Mouse (Mus musculus): ENCODE measurements around the gene Ppp1r8. TPM values are rescaled to one million over a fixed set of nuclear protein-coding genes. Genes with fewer than 3 reads are reported as not detected.
"Not testable (repeated sequence)": the region's sequence is repeated elsewhere in the genome, so short reads cannot be mapped to it uniquely, and the experiment has no call there.

Ppp1r8 gene
- polyA plus RNA-seq, 1 experiment from 2014 or later = 56.8 TPM

DNA sequence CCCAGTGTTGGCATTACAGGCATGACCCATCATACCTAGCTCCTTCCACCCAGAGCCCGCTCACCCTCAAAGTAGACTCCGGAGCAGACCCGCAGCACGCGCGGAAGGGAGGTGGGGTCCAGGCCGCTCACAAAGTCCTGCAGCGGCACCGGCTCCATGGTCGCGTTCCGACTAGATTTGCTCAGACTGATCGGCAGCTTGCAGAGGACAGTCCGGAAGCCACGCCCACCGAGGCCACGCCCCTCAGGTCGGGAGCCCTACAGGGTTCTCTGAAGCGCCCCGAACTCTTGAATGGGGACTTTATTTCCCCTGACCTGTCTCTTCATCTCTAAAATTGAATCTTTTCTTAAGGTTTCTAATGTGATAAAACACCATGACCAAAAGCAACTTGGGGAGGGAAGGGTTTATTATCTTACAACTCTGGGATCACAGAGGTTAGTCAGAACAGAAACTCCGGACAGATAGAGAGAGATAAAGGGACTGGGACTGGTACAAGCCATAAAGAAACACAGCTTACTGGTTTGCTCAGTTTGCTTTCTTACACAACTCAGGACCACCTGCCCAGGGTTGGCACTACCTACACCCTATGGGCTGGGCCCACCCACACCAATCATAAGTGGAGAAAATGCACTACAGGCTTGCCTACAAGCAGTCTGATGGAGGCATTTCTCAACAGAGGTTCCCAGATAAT is 46.6 kb downstream of the Ppp1r8 start, which contains the start of gene Themis2:
Themis2 (minus strand) TSS at position 192 of the 691 bp plus-strand sequence.
- no peak for ATAC-seq (ENCODE audit: low FRiP score, low TSS enrichment)
- WGBS = 2% methylated on average over 21 of the region's 21 CpGs
- peak within 1 kb of the TSS; percentile 47 for H3K4me2 ChIP-seq (ENCODE audit: low read length)
- H3K27me3 ChIP-seq (ENCODE audit: control insufficient read depth, insufficient read depth, low read length) = peaks cover 5% of the 10 kb centered on the region; the same call in 1 of the 2 replicates
- no peak within 1 kb of the TSS for H3K27ac ChIP-seq (replicated peaks; ENCODE audit: low read depth, low read length)
- DNase-seq = peak; percentile 55
- no peak within 1 kb of the TSS; the same call in 1 of the 2 replicates for H3K4me3 ChIP-seq (replicated peaks; ENCODE audit: low read depth, low read length)
- no peaks in the 10 kb centered on the region for H3K9me3 ChIP-seq (ENCODE audit: control insufficient read depth, low read length)
- no peaks in the 10 kb centered on the region for H3K36me3 ChIP-seq (ENCODE audit: control insufficient read depth, insufficient read depth, low read length)
- no peaks in the 10 kb centered on the region for H3K4me1 ChIP-seq (ENCODE audit: control insufficient read depth, insufficient read depth, low read length)
- no peak within 1 kb of the TSS for H3K9ac ChIP-seq (replicated peaks; ENCODE audit: low read length)

GRCm38 (mm10) chr4:132795171-132795570 is 47.8 kb downstream of the Ppp1r8 start:
- H3K27ac ChIP-seq (replicated peaks; ENCODE audit: low read depth, low read length) = no peak overlapping the region
- H3K4me1 ChIP-seq (ENCODE audit: control insufficient read depth, insufficient read depth, low read length) = no peaks in the 10 kb centered on the region
- whole genome bisulfite sequencing = 69% methylated on average over 7 of the region's 7 CpGs
- no peak overlapping the region for H3K4me3 ChIP-seq (replicated peaks; ENCODE audit: low read depth, low read length)
- no peak for DNase-seq
- no peak for ATAC-seq (ENCODE audit: low FRiP score, low TSS enrichment)
- H3K27me3 ChIP-seq (ENCODE audit: control insufficient read depth, insufficient read depth, low read length) = peaks cover 5% of the 10 kb centered on the region; the same call in 1 of the 2 replicates
- H3K4me2 ChIP-seq (ENCODE audit: low read length) = no peak overlapping the region
- H3K9me3 ChIP-seq (ENCODE audit: control insufficient read depth, low read length) = no peaks in the 10 kb centered on the region
- no peaks in the 10 kb centered on the region for H3K36me3 ChIP-seq (ENCODE audit: control insufficient read depth, insufficient read depth, low read length)
- no peak overlapping the region for H3K9ac ChIP-seq (replicated peaks; ENCODE audit: low read length)

DNA sequence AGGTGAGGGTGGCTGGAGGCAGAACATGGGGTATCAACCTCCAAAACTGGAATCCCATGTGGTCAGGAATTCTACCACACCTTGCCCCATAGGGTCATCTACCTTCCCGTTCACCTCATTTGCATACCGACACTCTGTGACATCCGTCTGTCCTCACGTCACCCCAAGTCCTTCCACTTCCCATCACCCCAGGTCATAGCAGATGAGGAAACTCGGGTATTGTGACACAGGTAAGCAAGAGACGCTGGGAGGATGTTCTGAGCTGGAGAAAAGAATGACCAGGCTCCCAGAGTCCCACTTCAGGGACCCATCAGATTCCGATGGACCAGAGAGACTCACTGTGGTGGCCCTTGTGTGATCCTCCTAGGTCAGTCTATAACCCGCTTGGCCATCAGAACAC is 48.2 kb downstream of the Ppp1r8 start:
- ATAC-seq (ENCODE audit: low FRiP score, low TSS enrichment) = no peak
- no peaks in the 10 kb centered on the region for H3K9me3 ChIP-seq (ENCODE audit: control insufficient read depth, low read length)
- peaks cover 5% of the 10 kb centered on the region; the same call in 1 of the 2 replicates for H3K27me3 ChIP-seq (ENCODE audit: control insufficient read depth, insufficient read depth, low read length)
- H3K9ac ChIP-seq (replicated peaks; ENCODE audit: low read length) = no peak overlapping the region
- WGBS = 80% methylated on average over 8 of the region's 8 CpGs
- no peaks in the 10 kb centered on the region for H3K36me3 ChIP-seq (ENCODE audit: control insufficient read depth, insufficient read depth, low read length)
- H3K27ac ChIP-seq (replicated peaks; ENCODE audit: low read depth, low read length) = no peak overlapping the region
- no peak overlapping the region for H3K4me3 ChIP-seq (replicated peaks; ENCODE audit: low read depth, low read length)
- no peak overlapping the region for H3K4me2 ChIP-seq (ENCODE audit: low read length)
- no peak for DNase-seq
- no peaks in the 10 kb centered on the region for H3K4me1 ChIP-seq (ENCODE audit: control insufficient read depth, insufficient read depth, low read length)

DNA sequence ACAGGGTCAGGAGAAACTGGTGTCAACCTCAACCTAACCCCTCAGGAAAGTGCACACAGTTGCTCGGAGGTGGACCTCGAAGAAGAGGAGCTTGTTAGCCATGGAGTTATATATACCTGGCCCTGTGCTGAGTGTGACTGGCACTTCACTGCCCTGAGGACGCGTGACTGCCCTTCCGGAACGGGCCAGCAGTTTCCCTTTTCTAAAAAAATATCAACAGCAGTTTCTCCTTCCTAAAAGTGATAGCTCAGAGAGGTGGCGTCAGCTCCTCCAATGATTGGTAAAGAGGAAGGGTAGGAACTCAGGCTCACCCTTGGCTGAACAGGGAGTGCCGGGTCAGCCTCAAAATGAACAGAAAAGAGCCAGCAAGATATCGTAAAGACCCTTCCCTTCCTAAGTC is 48.9 kb downstream of the Ppp1r8 start:
- H3K9me3 ChIP-seq (ENCODE audit: control insufficient read depth, low read length) = no peaks in the 10 kb centered on the region
- no peak for DNase-seq
- no peaks in the 10 kb centered on the region for H3K36me3 ChIP-seq (ENCODE audit: control insufficient read depth, insufficient read depth, low read length)
- H3K4me1 ChIP-seq (ENCODE audit: control insufficient read depth, insufficient read depth, low read length) = no peaks in the 10 kb centered on the region
- 87% methylated on average over 9 of the region's 9 CpGs for WGBS
- H3K27me3 ChIP-seq (ENCODE audit: control insufficient read depth, insufficient read depth, low read length) = peaks cover 5% of the 10 kb centered on the region; the same call in 1 of the 2 replicates
- ATAC-seq (ENCODE audit: low FRiP score, low TSS enrichment) = no peak
- H3K4me2 ChIP-seq (ENCODE audit: low read length) = no peak overlapping the region
- H3K9ac ChIP-seq (replicated peaks; ENCODE audit: low read length) = no peak overlapping the region
- H3K27ac ChIP-seq (replicated peaks; ENCODE audit: low read depth, low read length) = no peak overlapping the region
- H3K4me3 ChIP-seq (replicated peaks; ENCODE audit: low read depth, low read length) = no peak overlapping the region

DNA sequence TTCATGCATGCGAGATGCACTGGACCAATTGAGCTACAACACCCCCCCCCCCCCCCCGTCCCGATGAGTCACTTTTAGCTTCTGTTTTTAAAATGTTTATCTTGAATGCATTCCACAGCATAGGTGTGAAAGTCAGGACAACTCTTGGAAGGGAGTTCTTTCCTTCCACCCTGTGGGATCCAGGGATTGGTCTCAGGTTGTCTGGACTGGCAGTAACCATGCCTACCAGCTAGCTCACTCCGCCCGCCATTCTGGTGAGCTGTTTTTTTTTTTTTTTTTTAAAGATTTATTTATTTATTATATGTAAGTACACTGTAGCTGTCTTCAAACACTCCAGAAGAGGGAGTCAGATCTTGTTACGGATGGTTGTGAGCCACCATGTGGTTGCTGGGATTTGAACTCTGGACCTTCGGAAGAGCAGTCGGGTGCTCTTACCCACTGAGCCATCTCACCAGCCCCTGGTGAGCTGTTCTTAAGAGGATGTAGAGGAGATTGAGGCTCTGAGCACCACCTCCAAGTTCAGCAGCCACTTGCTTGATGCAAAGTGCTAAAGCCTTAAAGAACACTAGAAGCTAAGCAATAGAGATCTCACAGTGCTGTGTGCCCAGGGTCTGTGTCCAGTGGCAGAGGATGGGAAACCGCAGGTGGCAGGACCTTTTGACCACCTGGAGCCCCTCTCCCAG is 49.5 kb downstream of the Ppp1r8 start:
- H3K9ac ChIP-seq (replicated peaks; ENCODE audit: low read length); H3K36me3 ChIP-seq (ENCODE audit: control insufficient read depth, insufficient read depth, low read length); H3K4me3 ChIP-seq (replicated peaks; ENCODE audit: low read depth, low read length); ATAC-seq (ENCODE audit: low FRiP score, low TSS enrichment); H3K4me2 ChIP-seq (ENCODE audit: low read length); H3K27me3 ChIP-seq (ENCODE audit: control insufficient read depth, insufficient read depth, low read length); H3K9me3 ChIP-seq (ENCODE audit: control insufficient read depth, low read length); H3K4me1 ChIP-seq (ENCODE audit: control insufficient read depth, insufficient read depth, low read length); H3K27ac ChIP-seq (replicated peaks; ENCODE audit: low read depth, low read length); DNase-seq: not testable (repeated sequence)
- WGBS = 90% methylated on average over 8 of the region's 9 CpGs

DNA sequence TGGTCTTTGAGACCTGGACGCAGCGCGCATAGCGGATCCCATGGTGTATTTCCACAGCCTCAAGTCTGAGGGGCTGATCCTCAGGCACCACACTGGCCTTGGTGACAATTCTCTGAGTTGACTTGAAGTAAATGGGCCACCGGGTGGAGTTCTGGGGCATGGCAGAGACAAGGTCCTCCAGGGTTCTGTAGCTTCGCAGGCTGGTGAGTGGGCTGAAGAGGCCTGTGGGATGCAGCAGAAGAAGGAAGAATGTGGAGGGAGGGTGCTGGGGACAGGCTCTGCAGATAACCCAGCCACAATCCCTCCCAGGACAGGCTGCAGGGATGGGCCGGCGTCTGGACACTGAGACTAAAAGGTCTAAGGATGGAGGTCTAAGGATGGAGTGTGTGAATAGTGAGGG is 53.2 kb downstream of the Ppp1r8 start:
- Histone ChIP-seq H3K4me3 (replicated peaks; ENCODE audit: low read depth, low read length) (no peak overlapping the region), H3K36me3 (ENCODE audit: control insufficient read depth, insufficient read depth, low read length) (no peaks in the 10 kb centered on the region)

GRCm38 (mm10) chr4:132785228-132785627 is 57.7 kb downstream of the Ppp1r8 start:
- Histone ChIP-seq H3K9ac (replicated peaks; ENCODE audit: low read length) (no peak overlapping the region), H3K4me3 (replicated peaks; ENCODE audit: low read depth, low read length) (no peak overlapping the region), H3K4me2 (ENCODE audit: low read length) (no peak overlapping the region), H3K27ac (replicated peaks; ENCODE audit: low read depth, low read length) (no peak overlapping the region), H3K9me3 (ENCODE audit: control insufficient read depth, low read length) (no peaks in the 10 kb centered on the region), H3K27me3 (ENCODE audit: control insufficient read depth, insufficient read depth, low read length) (no peaks in the 10 kb centered on the region), H3K4me1 (ENCODE audit: control insufficient read depth, insufficient read depth, low read length) (no peaks in the 10 kb centered on the region), H3K36me3 (ENCODE audit: control insufficient read depth, insufficient read depth, low read length) (no peaks in the 10 kb centered on the region)
- DNase-seq (no peak), ATAC-seq (ENCODE audit: low FRiP score, low TSS enrichment) (no peak)
- 92% methylated on average over 13 of the region's 13 CpGs for WGBS

More for the DNA sequence above, 53.2 kb downstream of the Ppp1r8 start:
- ATAC-seq (ENCODE audit: low FRiP score, low TSS enrichment) = no peak
- no peak overlapping the region for H3K9ac ChIP-seq (replicated peaks; ENCODE audit: low read length)
- H3K27ac ChIP-seq (replicated peaks; ENCODE audit: low read depth, low read length) = no peak overlapping the region
- DNase-seq = no peak
- no peaks in the 10 kb centered on the region for H3K4me1 ChIP-seq (ENCODE audit: control insufficient read depth, insufficient read depth, low read length)
- H3K27me3 ChIP-seq (ENCODE audit: control insufficient read depth, insufficient read depth, low read length) = no peaks in the 10 kb centered on the region
- H3K9me3 ChIP-seq (ENCODE audit: control insufficient read depth, low read length) = no peaks in the 10 kb centered on the region
- no peak overlapping the region for H3K4me2 ChIP-seq (ENCODE audit: low read length)
- WGBS = 89% methylated on average over 8 of the region's 8 CpGs

DNA sequence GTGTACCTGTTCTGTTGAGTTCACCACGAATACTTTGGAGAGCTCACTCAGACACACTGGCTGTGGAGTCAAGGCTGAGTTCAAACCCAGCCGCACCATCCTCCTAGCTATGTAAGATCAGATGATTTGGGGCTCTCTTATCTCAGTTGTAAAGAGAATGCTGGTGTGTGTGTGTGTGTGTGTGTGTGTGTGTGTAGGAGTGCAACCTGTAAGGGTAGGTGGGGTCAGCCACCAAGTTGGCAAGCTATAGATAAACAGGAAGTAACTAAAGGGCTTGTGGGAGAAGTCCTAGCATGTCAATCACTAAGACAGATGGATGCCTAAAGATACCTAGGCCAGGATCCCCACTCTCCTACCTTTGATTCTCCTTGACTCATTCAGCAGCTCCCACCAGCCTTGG is 59.2 kb downstream of the Ppp1r8 start:
- H3K9ac ChIP-seq (replicated peaks; ENCODE audit: low read length) = no peak overlapping the region
- H3K9me3 ChIP-seq (ENCODE audit: control insufficient read depth, low read length) = no peaks in the 10 kb centered on the region
- peaks cover 6% of the 10 kb centered on the region for H3K36me3 ChIP-seq (ENCODE audit: control insufficient read depth, insufficient read depth, low read length)
- ATAC-seq (ENCODE audit: low FRiP score, low TSS enrichment) = no peak
- H3K4me1 ChIP-seq (ENCODE audit: control insufficient read depth, insufficient read depth, low read length) = no peaks in the 10 kb centered on the region
- WGBS = 84% methylated on average over 2 of the region's 2 CpGs
- H3K4me2 ChIP-seq (ENCODE audit: low read length) = no peak overlapping the region
- no peak for DNase-seq
- H3K27me3 ChIP-seq (ENCODE audit: control insufficient read depth, insufficient read depth, low read length) = no peaks in the 10 kb centered on the region
- no peak overlapping the region for H3K27ac ChIP-seq (replicated peaks; ENCODE audit: low read depth, low read length)
- H3K4me3 ChIP-seq (replicated peaks; ENCODE audit: low read depth, low read length) = no peak overlapping the region

DNA sequence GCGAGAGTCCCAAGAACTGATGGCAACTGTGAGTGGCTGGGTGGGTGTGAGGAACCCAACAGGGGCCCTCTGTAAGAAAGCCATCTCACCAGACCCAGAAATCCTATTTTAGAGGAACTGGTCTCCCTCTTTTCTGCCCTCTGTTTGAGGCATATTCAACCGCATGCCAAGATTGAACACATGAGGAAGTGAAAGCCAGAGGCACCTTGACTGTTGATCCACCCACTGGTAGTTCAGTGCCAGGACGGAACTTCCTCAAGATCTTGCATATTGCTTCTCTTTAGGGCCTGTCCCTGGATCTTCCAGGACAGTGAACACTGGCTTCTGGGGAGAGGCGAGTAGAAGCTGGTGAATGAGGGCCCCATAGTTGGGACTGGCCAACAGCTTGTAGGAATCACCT is 62.7 kb downstream of the Ppp1r8 start:
- Histone ChIP-seq H3K4me2 (ENCODE audit: low read length) (no peak overlapping the region), H3K27ac (replicated peaks; ENCODE audit: low read depth, low read length) (no peak overlapping the region), H3K9ac (replicated peaks; ENCODE audit: low read length) (no peak overlapping the region), H3K4me1 (ENCODE audit: control insufficient read depth, insufficient read depth, low read length) (no peaks in the 10 kb centered on the region), H3K36me3 (ENCODE audit: control insufficient read depth, insufficient read depth, low read length) (peaks cover 38% of the 10 kb centered on the region), H3K4me3 (replicated peaks; ENCODE audit: low read depth, low read length) (no peak overlapping the region), H3K27me3 (ENCODE audit: control insufficient read depth, insufficient read depth, low read length) (no peaks in the 10 kb centered on the region), H3K9me3 (ENCODE audit: control insufficient read depth, low read length) (no peaks in the 10 kb centered on the region)
- 92% methylated on average over 4 of the region's 4 CpGs for WGBS
- ATAC-seq (ENCODE audit: low FRiP score, low TSS enrichment) = no peak
- no peak for DNase-seq
